Mouse (Mus musculus) G1E (cell line): ENCODE data around the gene Erf. TPM values are rescaled to one million over a fixed set of nuclear protein-coding genes. Genes with fewer than 3 reads are reported as not detected.

Source experiments
- ATAC-seq: 2 replicates; pipeline ENCODE4 v1.8.0; 2016; ENCODE audit warnings: mild to moderate bottlenecking; ENCODE audit not compliant: insufficient number of reproducible peaks, poor library complexity, low FRiP score, severe bottlenecking; ENCODE audit errors: extremely low read depth
- DNase-seq: peaks from one replicate; pipeline ENCODE4 v3.0.0; 2012; ENCODE audit warnings: low spot score
- H3K27me3 ChIP-seq: 2 replicates; pipeline ENCODE4 v1.6.1; 2012; ENCODE audit warnings: mild to moderate bottlenecking, low read length, inconsistent platforms; ENCODE audit not compliant: insufficient read depth
- H3K36me3 ChIP-seq: replicated peaks from 2 replicates; pipeline ENCODE3; 2012; ENCODE audit warnings: mild to moderate bottlenecking, inconsistent platforms
- H3K4me1 ChIP-seq: 2 replicates; pipeline ENCODE4 v1.6.1; 2012; ENCODE audit warnings: low read depth, low read length, inconsistent platforms, mixed read lengths; ENCODE audit not compliant: insufficient read depth
- H3K4me3 ChIP-seq: 2 replicates; pipeline ENCODE4 v1.5.1; 2012; ENCODE audit warnings: low read depth, mild to moderate bottlenecking, inconsistent platforms, low read length, moderate library complexity, mixed read lengths
- H3K9me3 ChIP-seq: replicated peaks from 2 replicates; pipeline ENCODE4 v1.6.1; 2012; ENCODE audit warnings: inconsistent platforms
- CTCF ChIP-seq: IDR thresholded peaks from 2 replicates; pipeline ENCODE4 v1.5.1; 2012; ENCODE audit warnings: low read depth, low read length, inconsistent platforms, mixed read lengths
- GATA1 ChIP-seq: IDR thresholded peaks from 2 replicates; pipeline ENCODE4 v1.6.1; 2012; ENCODE audit warnings: borderline replicate concordance, low read length, inconsistent platforms, mixed read lengths
- GATA2 ChIP-seq: IDR thresholded peaks from 2 replicates; pipeline ENCODE4 v1.6.1; 2012; ENCODE audit warnings: low read depth, low read length, inconsistent platforms, borderline replicate concordance
- POLR2AphosphoS5 ChIP-seq: IDR thresholded peaks from 2 replicates; pipeline ENCODE4 v1.6.1; 2012; ENCODE audit warnings: low read depth, low read length, inconsistent platforms; ENCODE audit not compliant: insufficient replicate concordance
- TAL1 ChIP-seq: conservative IDR thresholded peaks from 2 replicates; pipeline ENCODE4 v1.6.1; 2012; ENCODE audit warnings: low read depth, low read length, inconsistent platforms, mixed read lengths
- polyA plus RNA-seq: library from polyadenylated mRNA; stranded (reverse); fragments of >175 nt; gene quantifications from 2 replicates; pipeline ENCODE4 v1.2.3, GENCODE M21; 2012
- total RNA-seq, 2 experiments: library from RNA; stranded (forward) in 1 of 2; stranded (reverse) in 1 of 2; fragments of 200-1000 nt in 1 of 2; fragments of >200 nt in 1 of 2; fragmentation: Nextera tagmentation in 1 of 2; gene quantifications; 2 replicates each; pipeline ENCODE4 v1.2.3; 2014 to 2017

Gene Erf
- total and polyA plus RNA-seq, 3 experiments = 6.9 to 97.7 (median 31.5) TPM

DNA sequence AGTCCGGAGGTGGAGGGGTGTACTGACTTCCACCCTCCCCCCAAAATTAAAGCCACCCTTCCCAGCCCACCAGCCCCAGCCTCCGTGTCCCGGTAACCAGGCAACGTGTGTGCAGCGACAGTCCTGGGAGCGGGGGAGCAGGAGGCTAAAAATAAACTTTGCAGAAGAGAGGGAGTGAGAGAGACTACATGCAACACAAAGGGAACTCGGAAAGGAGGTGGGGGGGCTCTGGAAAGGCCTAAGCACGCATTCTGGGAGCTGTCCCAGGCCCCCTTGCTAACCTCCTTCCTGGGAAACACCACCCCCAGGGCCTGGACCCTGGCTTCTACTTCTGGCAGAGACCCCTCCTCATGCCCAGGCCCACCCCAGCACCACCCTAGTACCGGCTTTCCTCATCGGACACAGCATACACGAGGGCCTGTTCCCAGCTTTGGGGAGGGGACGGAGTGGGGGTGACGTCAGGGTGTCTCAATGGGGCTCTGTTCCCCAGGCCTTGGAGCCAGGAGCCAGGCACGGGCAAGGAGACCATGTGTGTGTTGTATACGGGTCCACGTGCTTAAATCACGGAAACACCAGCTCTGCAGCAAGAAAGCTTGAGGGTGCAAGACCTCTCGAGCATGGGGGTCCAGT lies 2.4 kb downstream of the Erf start:
- H3K9me3 ChIP-seq = no peaks in the 10 kb centered on the region
- DNase-seq (peak; percentile 16), ATAC-seq (no peak)
- H3K36me3 ChIP-seq = peaks cover 46% of the 10 kb centered on the region
- TF ChIP-seq CTCF (no peak), GATA1 (no peak), TAL1 (no peak)
- H3K27me3 ChIP-seq = no peaks in the 10 kb centered on the region
- H3K4me1 ChIP-seq = peaks cover 61% of the 10 kb centered on the region
- peak overlapping the region; percentile 94; the same call in 1 of the 2 replicates for H3K4me3 ChIP-seq

- Histone ChIP-seq H3K4me1 (peaks cover 65% of the 10 kb centered on the region), H3K9me3 (no peaks in the 10 kb centered on the region), H3K36me3 (peaks cover 53% of the 10 kb centered on the region), H3K27me3 (no peaks in the 10 kb centered on the region), H3K4me3 (peak overlapping the region; percentile 94; the same call in 1 of the 2 replicates)
- TF ChIP-seq CTCF (no peak), POLR2AphosphoS5 (no peak), TAL1 (no peak), GATA2 (no peak), GATA1 (no peak)
- DNase-seq (no peak), ATAC-seq (no peak)
Measured at GRCm38 (mm10) chr7:25247498-25247897, 3.1 kb downstream of the Erf start.

GRCm38 (mm10) chr7:25246759-25247137 lies 3.8 kb downstream of the Erf start:
- TF ChIP-seq GATA2 = no peak
- TF ChIP-seq POLR2AphosphoS5 = no peak
- TF ChIP-seq CTCF = no peak
- TF ChIP-seq GATA1 = no peak
- TF ChIP-seq TAL1 = no peak
- DNase-seq (no peak), ATAC-seq (no peak)
- Histone ChIP-seq H3K4me3 (peak overlapping the region; percentile 2; the same call in 1 of the 2 replicates), H3K27me3 (no peaks in the 10 kb centered on the region), H3K36me3 (peaks cover 56% of the 10 kb centered on the region), H3K4me1 (peaks cover 65% of the 10 kb centered on the region), H3K9me3 (no peaks in the 10 kb centered on the region)

GRCm38 (mm10) chr7:25246079-25246758 lies 4.3 kb downstream of the Erf start:
- H3K4me1 ChIP-seq = peaks cover 62% of the 10 kb centered on the region
- H3K4me3 ChIP-seq = no peak overlapping the region; the same call in 1 of the 2 replicates
- no peak for ATAC-seq
- H3K36me3 ChIP-seq = peaks cover 58% of the 10 kb centered on the region
- H3K27me3 ChIP-seq = no peaks in the 10 kb centered on the region
- TF ChIP-seq TAL1 = no peak
- TF ChIP-seq GATA1 = no peak
- TF ChIP-seq POLR2AphosphoS5 = no peak
- no peak for TF ChIP-seq GATA2
- no peak for TF ChIP-seq CTCF
- no peak for DNase-seq
- H3K9me3 ChIP-seq = no peaks in the 10 kb centered on the region

DNA sequence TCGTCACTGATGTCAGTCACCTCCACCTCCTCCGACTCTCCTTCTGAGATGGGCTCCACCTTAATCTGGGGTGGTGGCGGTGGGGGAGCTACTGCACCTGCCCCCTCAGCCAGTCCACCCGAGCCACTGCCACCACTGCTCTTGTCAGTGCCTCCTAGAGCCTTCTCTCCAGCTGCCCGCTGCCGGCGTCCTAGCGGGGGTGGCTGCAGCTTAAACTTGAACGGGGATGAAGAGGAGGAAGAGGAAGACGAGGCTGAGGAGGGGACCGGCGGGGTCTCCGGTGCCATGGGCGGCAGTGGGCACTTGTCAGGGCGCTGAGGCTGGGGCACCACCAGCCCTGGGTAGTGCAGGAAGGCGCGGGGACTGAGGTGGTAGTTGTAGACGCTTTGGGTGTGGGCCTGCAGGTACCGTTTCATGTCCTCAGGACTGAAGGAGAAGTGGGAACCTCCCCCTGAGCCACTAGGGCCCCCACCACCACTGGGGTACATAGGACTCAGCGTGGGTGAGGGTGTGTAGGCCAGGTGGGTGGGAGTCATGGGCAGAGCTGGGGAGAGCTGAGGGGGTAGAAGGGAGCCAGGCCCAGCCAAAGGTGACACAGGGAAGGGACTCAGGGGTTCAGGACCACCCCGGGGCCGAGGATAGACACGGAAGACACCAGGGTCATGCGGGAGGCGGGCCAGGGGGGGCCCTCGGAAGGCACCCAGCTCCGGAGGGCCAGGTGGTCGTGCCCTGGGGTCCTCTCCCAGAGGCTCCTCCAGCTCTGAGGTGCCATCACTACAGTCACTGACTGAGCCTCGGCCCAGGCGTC lies 5.8 kb downstream of the Erf start:
- Histone ChIP-seq H3K36me3 (peaks cover 66% of the 10 kb centered on the region), H3K4me3 (no peak overlapping the region; the same call in 1 of the 2 replicates), H3K27me3 (no peaks in the 10 kb centered on the region), H3K4me1 (peaks cover 62% of the 10 kb centered on the region), H3K9me3 (no peaks in the 10 kb centered on the region)
- ATAC-seq = no peak
- no peak for TF ChIP-seq TAL1
- no peak for TF ChIP-seq CTCF
- TF ChIP-seq GATA2 = no peak
- TF ChIP-seq GATA1 = no peak
- no peak for TF ChIP-seq POLR2AphosphoS5
- DNase-seq = no peak

- Histone ChIP-seq H3K9me3 (no peaks in the 10 kb centered on the region), H3K36me3 (peaks cover 65% of the 10 kb centered on the region), H3K27me3 (no peaks in the 10 kb centered on the region), H3K4me3 (no peak overlapping the region), H3K4me1 (peaks cover 68% of the 10 kb centered on the region)
- ATAC-seq = no peak
- TF ChIP-seq GATA2 (no peak), POLR2AphosphoS5 (no peak), GATA1 (no peak), TAL1 (no peak), CTCF (no peak)
- DNase-seq = no peak
Measured at GRCm38 (mm10) chr7:25243361-25243760, 7.2 kb downstream of the Erf start.
